Mouse (Mus musculus) ES-Bruce4 (cell line): ENCODE measurements at regions not wholly inside any gene's neighbourhood (a gene's known extent, or its start where the extent isn't known, plus 50 kb on each side); places are given as distances from the start of the nearest gene placed in this dataset.

Experiments used
- H3K27ac ChIP-seq: 2 replicates; pipeline ENCODE4 v1.5.1; 2012; ENCODE audit warnings: low read length, inconsistent platforms; ENCODE audit not compliant: insufficient read depth
- H3K27me3 ChIP-seq: 2 replicates; pipeline ENCODE4 v1.6.1; 2012; ENCODE audit warnings: mild to moderate bottlenecking, low read length, inconsistent platforms; ENCODE audit not compliant: control insufficient read depth, poor library complexity, insufficient read depth, severe bottlenecking
- H3K36me3 ChIP-seq: 2 replicates; pipeline ENCODE4 v1.6.1; 2012; ENCODE audit warnings: inconsistent platforms, mild to moderate bottlenecking, low read length, moderate library complexity; ENCODE audit not compliant: control insufficient read depth, poor library complexity, insufficient read depth, severe bottlenecking
- H3K4me1 ChIP-seq: one replicate; pipeline ENCODE4 v1.8.1; 2011; ENCODE audit warnings: low read length; ENCODE audit not compliant: control insufficient read depth, insufficient read depth
- H3K4me3 ChIP-seq: 2 replicates; pipeline ENCODE4 v1.5.1; 2011; ENCODE audit warnings: low read depth, mild to moderate bottlenecking, low read length
- H3K9ac ChIP-seq: 2 replicates; pipeline ENCODE4 v1.6.1; 2012; ENCODE audit warnings: low read depth, mild to moderate bottlenecking, inconsistent platforms; ENCODE audit not compliant: poor library complexity, severe bottlenecking
- H3K9me3 ChIP-seq: replicated peaks from 2 replicates; pipeline ENCODE4 v1.6.1; 2012; ENCODE audit warnings: mild to moderate bottlenecking, low read length, inconsistent platforms; ENCODE audit not compliant: control insufficient read depth, poor library complexity, insufficient read depth, severe bottlenecking
- CTCF ChIP-seq: IDR thresholded peaks from one replicate; pipeline ENCODE4 v1.8.1; 2011; ENCODE audit warnings: low read depth, low read length
- EP300 ChIP-seq: IDR thresholded peaks from 2 replicates; pipeline ENCODE4 v1.6.1; 2011; ENCODE audit warnings: low read depth, low read length; ENCODE audit not compliant: insufficient read depth
- POLR2A ChIP-seq: IDR thresholded peaks from one replicate; pipeline ENCODE4 v1.8.1; 2011; ENCODE audit warnings: low read length; ENCODE audit not compliant: insufficient read depth

DNA sequence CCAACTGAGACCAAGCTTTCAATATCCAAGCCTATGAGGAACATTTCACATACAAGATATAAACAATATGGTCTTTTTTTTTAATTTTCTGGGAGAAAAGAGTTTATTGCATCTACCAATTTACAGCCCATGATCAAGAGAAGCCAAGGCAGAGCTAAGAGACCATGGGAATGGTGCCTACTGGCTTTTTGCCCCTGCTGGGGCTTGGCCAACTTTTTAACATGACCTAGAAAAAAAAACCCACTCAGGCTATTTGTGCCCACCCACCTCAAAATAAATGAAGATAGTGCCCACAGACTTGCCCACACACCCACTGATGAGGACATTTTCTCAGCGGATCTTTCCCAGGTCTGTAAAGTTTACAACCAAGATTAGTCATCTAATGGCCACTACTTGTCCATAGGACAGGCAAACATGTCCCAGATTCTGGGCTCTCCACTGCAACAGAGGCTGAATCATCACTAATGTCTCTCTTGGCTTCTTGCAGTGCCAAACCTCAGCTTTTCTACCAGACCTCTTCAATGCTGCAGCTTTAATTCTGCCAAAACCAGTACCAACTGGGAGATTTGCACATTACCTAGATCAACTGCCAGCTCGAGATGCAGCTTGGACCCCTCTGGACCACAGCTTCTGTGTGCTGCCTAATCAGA, 79.6 kb upstream of the Tmc3 start:
- TF ChIP-seq POLR2A: no peak
- no peak for TF ChIP-seq EP300
- TF ChIP-seq CTCF: no peak
- H3K27me3 ChIP-seq: no peaks in the 10 kb centered on the region
- no peak overlapping the region for H3K9ac ChIP-seq
- H3K36me3 ChIP-seq: no peaks in the 10 kb centered on the region
- no peak overlapping the region for H3K4me3 ChIP-seq
- H3K27ac ChIP-seq: no peak overlapping the region
- H3K4me1 ChIP-seq: no peaks in the 10 kb centered on the region
- no peaks in the 10 kb centered on the region for H3K9me3 ChIP-seq

DNA sequence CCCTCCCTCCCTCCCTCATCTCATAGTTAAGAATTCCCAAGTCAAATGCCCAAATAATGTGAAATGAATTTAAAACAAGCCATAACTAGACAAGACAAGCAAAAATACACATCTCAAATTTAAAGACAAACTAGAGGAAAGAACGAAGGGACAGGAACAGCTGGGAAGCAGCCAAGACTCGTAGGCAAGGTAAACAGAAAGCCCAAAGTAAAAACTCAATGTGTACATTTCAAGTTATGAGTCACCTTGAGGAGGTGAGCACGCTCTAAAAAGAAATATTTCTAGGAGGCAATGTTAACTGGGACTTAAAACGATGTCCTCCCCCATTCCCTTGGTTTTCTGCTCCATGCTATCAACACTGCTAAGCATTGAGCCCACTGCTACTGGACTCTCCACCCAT, 68.4 kb upstream of the Tmc3 start:
- H3K9me3 ChIP-seq: no peaks in the 10 kb centered on the region
- H3K27me3 ChIP-seq: no peaks in the 10 kb centered on the region
- TF ChIP-seq CTCF (no peak), EP300 (no peak), POLR2A (no peak)
- H3K27ac ChIP-seq: no peak overlapping the region
- no peaks in the 10 kb centered on the region for H3K4me1 ChIP-seq
- no peak overlapping the region for H3K4me3 ChIP-seq
- no peaks in the 10 kb centered on the region for H3K36me3 ChIP-seq
- no peak overlapping the region for H3K9ac ChIP-seq

DNA sequence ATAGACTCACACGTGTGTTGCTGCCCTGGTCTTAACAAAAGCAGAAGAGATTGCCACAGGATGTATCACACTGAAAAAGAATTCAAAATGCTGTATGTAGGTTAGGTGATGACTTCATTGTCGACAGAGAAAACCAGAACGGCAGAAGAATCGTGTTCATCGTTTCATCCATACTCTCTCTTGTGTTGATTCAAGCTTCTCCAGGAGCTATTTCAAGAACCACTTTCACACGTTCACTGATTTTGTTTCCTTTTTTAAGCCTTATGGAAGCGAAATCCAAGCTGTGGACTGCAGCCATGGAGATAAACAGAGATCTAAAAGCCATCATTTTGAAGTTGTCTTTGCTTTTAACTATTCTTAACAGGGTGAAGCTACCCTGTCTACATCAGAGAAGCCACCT, 63.2 kb upstream of the Tmc3 start:
- Histone ChIP-seq H3K36me3 (no peaks in the 10 kb centered on the region), H3K4me1 (no peaks in the 10 kb centered on the region), H3K9ac (no peak overlapping the region), H3K4me3 (no peak overlapping the region), H3K27ac (no peak overlapping the region), H3K27me3 (no peaks in the 10 kb centered on the region), H3K9me3 (no peaks in the 10 kb centered on the region)
- no peak for TF ChIP-seq CTCF
- no peak for TF ChIP-seq POLR2A
- TF ChIP-seq EP300: no peak
